Mouse (Mus musculus) CH12.LX (cell line): ENCODE measurements around the gene Gm27029.

Experiments used
- CTCF ChIP-seq, 2 experiments: IDR thresholded peaks in 1 of 2; conservative IDR thresholded peaks in 1 of 2; 2 replicates each; pipeline ENCODE4 v1.5.1; 2011 to 2012; ENCODE audit warnings: low read depth in 2 of 2, low read length in 2 of 2, improper control_type of control experiment in 1 of 2, inconsistent platforms in 1 of 2, mild to moderate bottlenecking in 1 of 2, moderate library complexity in 1 of 2
- EP300 ChIP-seq: IDR thresholded peaks from 2 replicates; pipeline ENCODE4 v1.6.1; 2011; ENCODE audit warnings: low read length, improper control_type of control experiment
- PAX5 ChIP-seq: IDR thresholded peaks from 2 replicates; pipeline ENCODE4 v1.6.1; 2012; ENCODE audit warnings: low read length, inconsistent platforms, mixed read lengths
- SIN3A ChIP-seq: IDR thresholded peaks from 2 replicates; pipeline ENCODE4 v1.6.1; 2012; ENCODE audit warnings: low read length, improper control_type of control experiment, inconsistent platforms
- SMC3 ChIP-seq: IDR thresholded peaks from 2 replicates; pipeline ENCODE4 v1.6.1; 2011; ENCODE audit warnings: low read depth, low read length, improper control_type of control experiment
- TCF12 ChIP-seq: IDR thresholded peaks from 2 replicates; pipeline ENCODE4 v1.6.1; 2014; ENCODE audit warnings: low read depth, mild to moderate bottlenecking, inconsistent platforms, low read length, improper control_type of control experiment
- ZMIZ1 ChIP-seq: IDR thresholded peaks from 2 replicates; pipeline ENCODE4 v1.6.1; 2012; ENCODE audit warnings: low read depth, mild to moderate bottlenecking, inconsistent platforms, low read length, improper control_type of control experiment

DNA sequence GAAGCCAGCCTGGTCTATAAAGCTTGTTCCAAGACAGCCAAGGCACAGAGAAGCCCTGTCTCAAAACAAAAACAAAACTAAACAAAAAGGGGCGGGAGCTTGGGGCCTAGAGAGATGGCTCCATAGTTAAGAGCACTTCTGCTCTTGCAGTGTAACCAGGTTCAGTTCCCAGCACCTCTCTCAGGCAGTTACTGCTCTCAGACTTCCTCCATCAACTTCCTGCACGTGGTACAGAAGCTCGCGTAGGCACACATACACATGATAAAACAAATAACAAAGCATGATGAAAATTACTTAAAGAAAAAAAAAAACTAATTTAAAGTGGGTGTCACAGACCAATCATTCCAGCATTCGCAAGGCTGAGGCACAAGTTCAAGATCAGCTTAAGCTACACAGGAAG, 4.4 kb downstream of the Gm27029 start:
- TF ChIP-seq SMC3 (no peak), CTCF (conservative IDR thresholded peaks at IDR 0.05 in 1 of 2, IDR thresholded peaks at IDR 0.05 in 1 of 2; ENCODE audit: low read depth in 2 of 2, low read length in 2 of 2) (no peak), SIN3A (no peak), EP300 (no peak), ZMIZ1 (no peak), PAX5 (no peak), TCF12 (no peak)
